Mouse (Mus musculus) MEL (cell line): ENCODE measurements at regions not wholly inside any gene's neighbourhood (a gene's known extent, or its start where the extent isn't known, plus 50 kb on each side); places are given as distances from the start of the nearest gene placed in this dataset.

ENCODE experiments used
- DNase-seq: peaks from one replicate; pipeline ENCODE4 v3.0.0; 2011; ENCODE audit warnings: low read depth, low spot score
- H3K27ac ChIP-seq: 2 replicates; pipeline ENCODE4 v1.5.1; 2012; ENCODE audit warnings: low read depth, mild to moderate bottlenecking, control low read depth, low read length, moderate library complexity; ENCODE audit not compliant: control insufficient read depth
- H3K27me3 ChIP-seq, 2 experiments: fragments of 150-350 bp in 1 of 2; sonication (generic) in 1 of 2; 2 replicates each; pipeline ENCODE4 v1.6.1; 2012; ENCODE audit warnings: low read length in 2 of 2, mild to moderate bottlenecking in 2 of 2, improper control_type of control experiment in 1 of 2, moderate library complexity in 1 of 2; ENCODE audit not compliant: insufficient read depth in 2 of 2, control insufficient read depth in 1 of 2
- H3K36me3 ChIP-seq, 2 experiments: 2 replicates each; pipeline ENCODE4 v1.6.1; 2012 to 2014; ENCODE audit warnings: low read length in 2 of 2, improper control_type of control experiment in 1 of 2, inconsistent platforms in 1 of 2, mild to moderate bottlenecking in 1 of 2; ENCODE audit not compliant: insufficient read depth in 2 of 2, control insufficient read depth in 1 of 2
- H3K4me1 ChIP-seq, 2 experiments: fragments of 150-350 bp in 1 of 2; sonication (generic) in 1 of 2; 2 replicates each; pipeline ENCODE4 v1.6.1; 2012; ENCODE audit warnings: low read length in 2 of 2, improper control_type of control experiment in 1 of 2, mild to moderate bottlenecking in 1 of 2; ENCODE audit not compliant: insufficient read depth in 2 of 2, control insufficient read depth in 1 of 2
- H3K4me3 ChIP-seq, 2 experiments: fragments of 150-350 bp in 1 of 2; sonication (generic) in 1 of 2; 2 replicates each; pipeline ENCODE4 v1.5.1; 2012; ENCODE audit warnings: low read depth in 2 of 2, low read length in 2 of 2, mild to moderate bottlenecking in 2 of 2, moderate library complexity in 2 of 2, control low read depth in 1 of 2, improper control_type of control experiment in 1 of 2; ENCODE audit not compliant: control insufficient read depth in 1 of 2, insufficient read depth in 1 of 2
- H3K79me2 ChIP-seq: 2 replicates; pipeline ENCODE4 v1.6.1; 2012; ENCODE audit warnings: mild to moderate bottlenecking, low read length, moderate library complexity; ENCODE audit not compliant: control insufficient read depth, poor library complexity, insufficient read depth
- H3K9ac ChIP-seq: 2 replicates; pipeline ENCODE4 v1.6.1; 2012; ENCODE audit warnings: low read depth, mild to moderate bottlenecking, control low read depth, low read length, moderate library complexity; ENCODE audit not compliant: control insufficient read depth, poor library complexity, severe bottlenecking
- H3K9me3 ChIP-seq: fragments of 150-350 bp; sonication (generic); replicated peaks from 2 replicates; pipeline ENCODE4 v1.6.1; 2012; ENCODE audit warnings: mild to moderate bottlenecking, low read length, improper control_type of control experiment, moderate library complexity; ENCODE audit not compliant: insufficient read depth
- BHLHE40 ChIP-seq: IDR thresholded peaks from 2 replicates; pipeline ENCODE4 v1.6.1; 2012; ENCODE audit warnings: low read depth, mild to moderate bottlenecking, inconsistent platforms, low read length, improper control_type of control experiment, borderline replicate concordance
- CHD1 ChIP-seq: IDR thresholded peaks from 2 replicates; pipeline ENCODE4 v1.6.1; 2012; ENCODE audit warnings: low read depth, mild to moderate bottlenecking, inconsistent platforms, low read length, improper control_type of control experiment
- CTCF ChIP-seq, 3 experiments: IDR thresholded peaks in 2 of 3; conservative IDR thresholded peaks in 1 of 3; 2 replicates each; pipeline ENCODE4 v1.5.1; 2011 to 2012; ENCODE audit warnings: low read length in 3 of 3, low read depth in 2 of 3, mild to moderate bottlenecking in 2 of 3, improper control_type of control experiment in 1 of 3, inconsistent platforms in 1 of 3, mixed read lengths in 1 of 3, moderate library complexity in 1 of 3; ENCODE audit not compliant: control insufficient read depth in 1 of 3, insufficient read depth in 1 of 3, poor library complexity in 1 of 3, severe bottlenecking in 1 of 3
- E2F4 ChIP-seq: IDR thresholded peaks from 2 replicates; pipeline ENCODE4 v1.6.1; 2011; ENCODE audit warnings: low read depth, low read length, improper control_type of control experiment, borderline replicate concordance
- EP300 ChIP-seq, 2 experiments: IDR thresholded peaks; 2 replicates each; pipeline ENCODE4 v1.6.1; 2011; ENCODE audit warnings: improper control_type of control experiment in 2 of 2, low read length in 2 of 2, low read depth in 1 of 2, mild to moderate bottlenecking in 1 of 2
- ETS1 ChIP-seq: IDR thresholded peaks from 2 replicates; pipeline ENCODE4 v1.6.1; 2012; ENCODE audit warnings: low read depth, mild to moderate bottlenecking, inconsistent platforms, low read length, improper control_type of control experiment, moderate library complexity
- GABPA ChIP-seq: IDR thresholded peaks from 2 replicates; pipeline ENCODE4 v1.6.1; 2012; ENCODE audit warnings: low read depth, mild to moderate bottlenecking, inconsistent platforms, low read length, improper control_type of control experiment, moderate library complexity
- GATA1 ChIP-seq: IDR thresholded peaks from 2 replicates; pipeline ENCODE4 v1.6.1; 2011; ENCODE audit warnings: low read depth, low read length, improper control_type of control experiment
- KAT2A ChIP-seq: conservative IDR thresholded peaks from 2 replicates; pipeline ENCODE4 v1.6.1; 2012; ENCODE audit warnings: low read depth, low read length, improper control_type of control experiment, inconsistent platforms
- MAFK ChIP-seq: IDR thresholded peaks from 2 replicates; pipeline ENCODE4 v1.6.1; 2011; ENCODE audit warnings: low read depth, mild to moderate bottlenecking, low read length, improper control_type of control experiment, borderline replicate concordance
- MAX ChIP-seq: IDR thresholded peaks from 2 replicates; pipeline ENCODE4 v1.6.1; 2011; ENCODE audit warnings: low read length, improper control_type of control experiment
- MEF2A ChIP-seq: IDR thresholded peaks from 2 replicates; pipeline ENCODE4 v1.6.1; 2014; ENCODE audit warnings: low read depth, mild to moderate bottlenecking, inconsistent platforms, low read length, improper control_type of control experiment; ENCODE audit not compliant: poor library complexity, insufficient replicate concordance, severe bottlenecking; ENCODE audit errors: extremely low read depth
- MXI1 ChIP-seq: IDR thresholded peaks from 2 replicates; pipeline ENCODE4 v1.6.1; 2011; ENCODE audit warnings: mild to moderate bottlenecking, low read depth, low read length, improper control_type of control experiment
- MYC ChIP-seq: IDR thresholded peaks from 2 replicates; pipeline ENCODE4 v1.6.1; 2011; ENCODE audit warnings: low read depth, mild to moderate bottlenecking, low read length, improper control_type of control experiment, moderate library complexity
- NELFE ChIP-seq: IDR thresholded peaks from 2 replicates; pipeline ENCODE4 v1.6.1; 2011; ENCODE audit warnings: low read depth, low read length, improper control_type of control experiment
- NRF1 ChIP-seq: IDR thresholded peaks from 2 replicates; pipeline ENCODE4 v1.6.1; 2014; ENCODE audit warnings: low read depth, mild to moderate bottlenecking, inconsistent platforms, low read length, improper control_type of control experiment, moderate library complexity; ENCODE audit not compliant: poor library complexity, insufficient read depth, severe bottlenecking
- POLR2A ChIP-seq, 2 experiments: IDR thresholded peaks; 2 replicates each; pipeline ENCODE4 v1.6.1; 2011 to 2012; ENCODE audit warnings: low read length in 2 of 2, mild to moderate bottlenecking in 2 of 2, control low read depth in 1 of 2, improper control_type of control experiment in 1 of 2, low read depth in 1 of 2, moderate library complexity in 1 of 2; ENCODE audit not compliant: control insufficient read depth in 1 of 2, insufficient read depth in 1 of 2, poor library complexity in 1 of 2
- POLR2AphosphoS2 ChIP-seq: IDR thresholded peaks from 2 replicates; pipeline ENCODE4 v1.6.1; 2011; ENCODE audit warnings: low read length, improper control_type of control experiment
- POLR2AphosphoS5 ChIP-seq: IDR thresholded peaks from 2 replicates; pipeline ENCODE4 v1.6.1; 2012; ENCODE audit warnings: low read depth, borderline replicate concordance, mild to moderate bottlenecking, inconsistent platforms, low read length, moderate library complexity, mixed read lengths
- RAD21 ChIP-seq: IDR thresholded peaks from 2 replicates; pipeline ENCODE4 v1.6.1; 2011; ENCODE audit warnings: mild to moderate bottlenecking, low read depth, low read length, improper control_type of control experiment
- SIN3A ChIP-seq: IDR thresholded peaks from 2 replicates; pipeline ENCODE4 v1.6.1; 2012; ENCODE audit warnings: low read length, improper control_type of control experiment, inconsistent platforms
- UBTF ChIP-seq: IDR thresholded peaks from 2 replicates; pipeline ENCODE4 v1.6.1; 2012; ENCODE audit warnings: low read depth, mild to moderate bottlenecking, inconsistent platforms, low read length, improper control_type of control experiment, moderate library complexity, borderline replicate concordance; ENCODE audit not compliant: insufficient read depth
- USF1 ChIP-seq: IDR thresholded peaks from 2 replicates; pipeline ENCODE4 v1.6.1; 2014; ENCODE audit warnings: low read depth, mild to moderate bottlenecking, inconsistent platforms, low read length, improper control_type of control experiment, moderate library complexity
- ZMIZ1 ChIP-seq: IDR thresholded peaks from 2 replicates; pipeline ENCODE4 v1.6.1; 2012; ENCODE audit warnings: low read depth, mild to moderate bottlenecking, inconsistent platforms, low read length, improper control_type of control experiment, moderate library complexity
- ZNF384 ChIP-seq: IDR thresholded peaks from 2 replicates; pipeline ENCODE4 v1.6.1; 2012; ENCODE audit warnings: low read depth, mild to moderate bottlenecking, inconsistent platforms, low read length, improper control_type of control experiment

GRCm38 (mm10) chr5:51801486-51801885 lies 234.0 kb upstream of the Ppargc1a start:
- TF ChIP-seq EP300 (IDR thresholded peaks at IDR 0.05; ENCODE audit: low read depth in 1 of 2, low read length in 2 of 2) (no peak), GATA1 (no peak), NELFE (no peak), MEF2A (no peak), KAT2A (no peak), GABPA (no peak), ZMIZ1 (no peak), POLR2AphosphoS2 (no peak), UBTF (no peak), ETS1 (no peak), ZNF384 (no peak), POLR2AphosphoS5 (no peak)
- no peak overlapping the region for H3K9ac ChIP-seq
- no peaks in the 10 kb centered on the region for H3K9me3 ChIP-seq
- no peak for DNase-seq
- no peaks in the 10 kb centered on the region for H3K4me1 ChIP-seq
- no peak overlapping the region for H3K4me3 ChIP-seq
- no peaks in the 10 kb centered on the region for H3K27me3 ChIP-seq
- no peaks in the 10 kb centered on the region for H3K36me3 ChIP-seq
- no peaks in the 10 kb centered on the region for H3K79me2 ChIP-seq
- no peak overlapping the region for H3K27ac ChIP-seq

GRCm38 (mm10) chr5:51799371-51800035 lies 232.0 kb upstream of the Ppargc1a start:
- Histone ChIP-seq H3K27me3 (no peaks in the 10 kb centered on the region; a peak in 1 of 4 replicates), H3K36me3 (no peaks in the 10 kb centered on the region), H3K9ac (no peak overlapping the region), H3K4me1 (no peaks in the 10 kb centered on the region), H3K9me3 (no peaks in the 10 kb centered on the region), H3K27ac (no peak overlapping the region), H3K4me3 (no peak overlapping the region), H3K79me2 (no peaks in the 10 kb centered on the region)
- no peak for DNase-seq
- TF ChIP-seq BHLHE40 (no peak), MYC (no peak), UBTF (no peak), CHD1 (no peak), MXI1 (no peak), ETS1 (no peak), POLR2A (IDR thresholded peaks at IDR 0.05; ENCODE audit: control insufficient read depth in 1 of 2, insufficient read depth in 1 of 2, low read depth in 1 of 2, low read length in 2 of 2, poor library complexity in 1 of 2) (no peak), NRF1 (no peak), GABPA (no peak), CTCF (IDR thresholded peaks at IDR 0.05 in 2 of 3, conservative IDR thresholded peaks at IDR 0.05 in 1 of 3; ENCODE audit: control insufficient read depth in 1 of 3, insufficient read depth in 1 of 3, low read depth in 2 of 3, low read length in 3 of 3, poor library complexity in 1 of 3, severe bottlenecking in 1 of 3) (no peak), POLR2AphosphoS5 (no peak), USF1 (no peak), E2F4 (no peak), MAFK (no peak), MAX (no peak), SIN3A (no peak), RAD21 (no peak), ZNF384 (no peak)
